Mouse (Mus musculus) bone marrow macrophage, adult 2 months (primary cell): ENCODE results near the gene Galnt15.

Source experiments
- CTCF ChIP-seq: IDR thresholded peaks from 2 replicates; pipeline ENCODE4 v1.5.1; 2012; ENCODE audit warnings: low read depth, mild to moderate bottlenecking, low read length, moderate library complexity
- POLR2A ChIP-seq: IDR thresholded peaks from 2 replicates; pipeline ENCODE4 v1.6.1; 2012; ENCODE audit warnings: mild to moderate bottlenecking, low read depth, low read length, borderline replicate concordance

DNA sequence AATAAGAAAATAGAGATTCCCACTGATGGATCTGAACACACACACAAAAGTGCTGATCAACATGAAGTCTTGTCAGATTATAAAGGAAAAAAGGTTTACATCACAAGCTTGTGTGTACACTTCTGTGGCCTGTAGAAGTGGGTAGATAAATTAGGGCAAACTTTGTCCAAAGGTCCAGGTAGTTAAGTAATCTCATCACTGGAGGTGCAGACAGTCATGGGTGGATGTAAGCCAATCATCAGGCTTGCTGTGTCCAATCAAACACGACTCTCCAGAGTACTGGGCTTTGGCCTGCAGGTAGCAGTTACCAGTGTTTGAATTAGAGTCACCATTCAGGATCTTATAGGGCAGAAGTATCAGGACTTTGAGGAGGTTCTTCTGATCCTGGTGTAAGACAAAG is 64.2 kb downstream of the Galnt15 start:
- no peak for TF ChIP-seq CTCF
- TF ChIP-seq POLR2A: no peak
